Mouse (Mus musculus) E14TG2a.4 (cell line): ENCODE data around the gene Tnfsfm13.

ENCODE experiments used
- H3K27me3 ChIP-seq: 2 replicates; pipeline ENCODE4 v1.6.1; 2014; ENCODE audit warnings: low read length, control low read depth; ENCODE audit not compliant: insufficient read depth
- H3K36me3 ChIP-seq: 2 replicates; pipeline ENCODE4 v1.6.1; 2014; ENCODE audit warnings: low read length, control low read depth; ENCODE audit not compliant: insufficient read depth
- H3K4me1 ChIP-seq: replicated peaks from 2 replicates; pipeline ENCODE4 v1.6.1; 2014; ENCODE audit warnings: low read depth, low read length, control low read depth
- H3K4me3 ChIP-seq: replicated peaks from 2 replicates; pipeline ENCODE4 v1.5.1; 2014; ENCODE audit warnings: mild to moderate bottlenecking, low read length
- H3K9me3 ChIP-seq: 2 replicates; pipeline ENCODE4 v1.6.1; 2014; ENCODE audit warnings: low read length, control low read depth
- CTCF ChIP-seq: conservative IDR thresholded peaks from 2 replicates; pipeline ENCODE4 v1.5.1; 2014; ENCODE audit warnings: low read length
- NANOG ChIP-seq: IDR thresholded peaks from 2 replicates; pipeline ENCODE4 v1.6.1; 2014; ENCODE audit warnings: borderline replicate concordance, low read length, mixed read lengths
- POU5F1 ChIP-seq: IDR thresholded peaks from 2 replicates; pipeline ENCODE4 v1.6.1; 2014; ENCODE audit warnings: low read length, borderline replicate concordance

Gene Tnfsfm13

DNA sequence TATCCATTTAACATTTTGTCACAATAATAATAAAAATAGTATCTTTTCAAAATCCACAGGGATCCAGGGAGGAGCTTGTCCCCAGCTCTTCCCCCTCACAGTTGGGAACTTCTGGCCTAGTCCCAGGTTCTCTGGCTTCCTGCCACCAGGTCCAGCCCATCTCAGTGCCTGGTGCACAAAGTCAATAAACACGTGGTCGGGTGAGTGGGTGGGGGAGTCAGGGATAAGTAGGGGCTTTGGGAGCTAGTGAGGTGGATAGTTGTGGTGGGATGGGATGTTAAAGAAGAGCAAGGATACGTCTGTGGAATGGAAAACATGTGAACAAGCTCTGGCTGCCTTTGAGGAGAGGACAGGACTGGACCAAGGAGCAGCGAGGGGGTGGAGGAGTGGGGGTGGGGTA lies 9.5 kb downstream of the Tnfsfm13 start:
- peaks cover 89% of the 10 kb centered on the region for H3K4me1 ChIP-seq
- peaks cover 41% of the 10 kb centered on the region for H3K36me3 ChIP-seq
- H3K9me3 ChIP-seq = no peaks in the 10 kb centered on the region
- peak overlapping the region; percentile 95 for H3K4me3 ChIP-seq
- no peaks in the 10 kb centered on the region for H3K27me3 ChIP-seq
- TF ChIP-seq NANOG (no peak), CTCF (no peak), POU5F1 (no peak)

DNA sequence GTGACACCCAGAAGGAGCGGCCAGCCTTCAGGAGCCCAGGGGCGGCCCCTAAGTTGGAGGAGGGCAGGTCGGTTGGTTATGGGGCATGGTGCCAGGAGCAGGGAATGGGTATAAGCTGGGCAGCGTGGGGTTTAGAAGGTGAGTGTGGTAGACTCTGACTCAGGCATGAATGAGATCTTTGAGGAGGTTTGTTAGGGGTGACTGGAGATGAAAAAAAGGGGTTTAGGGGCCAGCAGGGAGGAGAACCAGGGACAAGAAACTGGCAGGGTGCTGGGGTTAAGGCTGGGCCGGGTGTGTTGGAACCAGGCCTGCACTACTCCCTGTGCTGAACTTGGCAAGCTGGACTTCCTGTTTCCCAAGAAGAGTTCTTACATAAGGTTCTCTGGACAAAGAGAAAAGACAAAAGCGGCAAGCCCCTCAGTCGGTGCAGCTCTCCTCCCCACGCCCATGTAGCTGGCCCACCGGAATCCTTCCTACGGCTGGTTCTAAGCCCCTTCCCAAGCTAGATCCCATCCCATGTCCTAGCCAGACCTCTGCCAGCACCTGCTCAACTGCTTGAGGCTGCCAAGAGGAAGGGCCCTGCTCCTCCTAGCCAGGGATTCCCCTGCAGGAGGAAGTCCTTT lies 10.3 kb downstream of the Tnfsfm13 start, which contains the start of gene Tnfsf13:
TSS of gene Tnfsf13 (minus strand) at position 259 of the 623 bp plus-strand sequence.
- Histone ChIP-seq H3K4me1 (peaks cover 86% of the 10 kb centered on the region), H3K36me3 (peaks cover 34% of the 10 kb centered on the region), H3K4me3 (peak within 1 kb of the TSS; percentile 95), H3K9me3 (no peaks in the 10 kb centered on the region), H3K27me3 (no peaks in the 10 kb centered on the region)
- TF ChIP-seq CTCF (no peak), POU5F1 (no peak), NANOG (no peak)

GRCm38 (mm10) chr11:69684936-69685335 lies 11.0 kb downstream of the Tnfsfm13 start:
- H3K4me1 ChIP-seq = peaks cover 86% of the 10 kb centered on the region

GRCm38 (mm10) chr11:69684128-69684745 lies 11.7 kb downstream of the Tnfsfm13 start:
- Histone ChIP-seq H3K4me3 (peak overlapping the region; percentile 95), H3K36me3 (peaks cover 45% of the 10 kb centered on the region), H3K27me3 (no peaks in the 10 kb centered on the region), H3K4me1 (peaks cover 87% of the 10 kb centered on the region), H3K9me3 (no peaks in the 10 kb centered on the region)
- no peak for TF ChIP-seq CTCF
- TF ChIP-seq NANOG = no peak
- no peak for TF ChIP-seq POU5F1

More at GRCm38 (mm10) chr11:69684936-69685335, 11.0 kb downstream of the Tnfsfm13 start:
- Histone ChIP-seq H3K9me3 (no peaks in the 10 kb centered on the region), H3K4me3 (peak overlapping the region; percentile 95), H3K27me3 (no peaks in the 10 kb centered on the region), H3K36me3 (peaks cover 39% of the 10 kb centered on the region)
- TF ChIP-seq NANOG (no peak), CTCF (no peak), POU5F1 (no peak)

DNA sequence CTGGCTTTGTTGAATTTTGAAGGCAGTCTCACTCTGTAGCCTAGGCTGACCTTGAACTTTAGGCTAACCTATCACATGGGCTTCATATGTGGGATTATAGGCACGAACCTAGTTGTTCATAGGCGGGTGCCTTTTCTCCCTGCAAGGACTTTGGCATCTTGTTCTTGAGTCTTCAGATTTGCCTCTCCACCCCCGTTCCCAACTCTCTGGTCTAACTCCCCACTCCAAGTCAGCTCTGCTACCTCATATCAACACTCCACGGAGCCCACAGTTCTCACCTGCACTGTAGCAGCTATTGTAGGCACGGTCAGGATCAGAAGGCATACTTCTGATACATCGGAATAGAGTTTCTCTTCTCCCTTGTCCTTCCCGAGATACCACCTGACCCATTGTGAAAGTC lies 12.3 kb downstream of the Tnfsfm13 start:
- H3K36me3 ChIP-seq = peaks cover 52% of the 10 kb centered on the region
- H3K27me3 ChIP-seq = no peaks in the 10 kb centered on the region
- no peaks in the 10 kb centered on the region for H3K9me3 ChIP-seq
- no peak for TF ChIP-seq NANOG
- no peak for TF ChIP-seq CTCF
- H3K4me1 ChIP-seq = peaks cover 86% of the 10 kb centered on the region
- peak overlapping the region; percentile 95; the same call in 1 of the 2 replicates for H3K4me3 ChIP-seq

DNA sequence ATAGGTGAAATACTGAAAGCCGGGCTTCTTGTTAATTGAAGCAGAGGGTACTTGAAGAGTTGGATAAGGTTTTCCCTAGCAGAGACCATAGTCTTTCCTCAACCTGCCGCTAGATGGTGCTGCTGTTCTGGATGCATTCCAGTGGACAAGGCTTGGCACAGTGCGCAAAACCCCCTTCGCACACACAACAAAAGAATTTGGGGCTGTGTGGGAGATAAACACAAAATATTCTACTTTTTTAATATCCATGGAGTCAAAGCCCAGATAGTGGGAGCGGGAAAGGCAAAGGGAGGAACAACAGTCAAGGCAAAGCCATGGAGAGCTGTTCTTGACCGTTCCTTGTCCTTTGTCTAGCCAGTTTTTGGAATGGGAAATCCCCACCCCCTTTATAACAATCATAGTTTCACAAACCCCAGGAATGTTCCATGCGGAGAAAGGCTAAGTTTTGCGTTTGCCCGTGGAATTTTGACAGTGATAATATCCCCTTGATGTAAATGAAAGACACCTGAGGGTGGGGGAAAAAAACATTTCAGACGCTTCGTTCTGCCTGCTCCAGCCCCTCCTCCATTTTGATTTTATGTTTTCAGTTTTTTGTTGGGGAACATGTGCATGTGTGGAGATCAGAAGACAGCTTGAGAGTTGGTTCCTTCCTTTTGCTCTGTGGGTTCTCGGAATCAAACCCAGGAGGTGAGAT lies 12.9 kb downstream of the Tnfsfm13 start:
- Histone ChIP-seq H3K9me3 (no peaks in the 10 kb centered on the region), H3K4me1 (peaks cover 86% of the 10 kb centered on the region), H3K36me3 (peaks cover 53% of the 10 kb centered on the region), H3K27me3 (no peaks in the 10 kb centered on the region), H3K4me3 (peak overlapping the region; percentile 95)
- TF ChIP-seq POU5F1 = no peak
- peak; percentile 89 for TF ChIP-seq CTCF

- TF ChIP-seq NANOG (no peak), POU5F1 (no peak), CTCF (no peak)
- no peaks in the 10 kb centered on the region for H3K27me3 ChIP-seq
- H3K9me3 ChIP-seq = no peaks in the 10 kb centered on the region
- H3K36me3 ChIP-seq = peaks cover 53% of the 10 kb centered on the region
- H3K4me1 ChIP-seq = peaks cover 85% of the 10 kb centered on the region
- peak overlapping the region; percentile 95 for H3K4me3 ChIP-seq
Measured at GRCm38 (mm10) chr11:69682209-69682839, 13.6 kb downstream of the Tnfsfm13 start.
